Mouse (Mus musculus): ENCODE data around the gene Acot5.

DNA sequence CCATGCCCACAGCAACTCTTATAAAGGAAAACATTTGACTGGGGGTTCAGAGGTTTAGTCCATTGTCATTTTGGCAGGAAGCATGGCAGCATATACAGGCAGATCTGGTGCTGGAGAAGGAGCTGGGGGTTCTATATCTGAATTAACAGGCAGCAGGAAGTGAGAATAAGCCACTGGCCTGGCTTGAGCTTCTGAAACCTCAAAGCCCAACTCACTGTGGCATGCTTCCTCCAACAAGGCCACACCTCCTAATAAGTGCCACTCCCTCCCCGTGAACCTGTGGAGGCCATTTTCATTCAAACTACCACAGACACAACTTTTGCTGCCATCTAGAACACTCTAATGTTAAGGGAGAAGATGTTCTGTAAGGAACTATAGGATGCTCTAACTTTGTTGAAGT is 38.6 kb downstream of the Acot5 start:
- TF ChIP-seq CTCF (IDR thresholded peaks at IDR 0.05; ENCODE audit: low read depth, low read length) (no peak), POLR2A (IDR thresholded peaks at IDR 0.05; ENCODE audit: insufficient read depth, low read length) (no peak), EP300 (IDR thresholded peaks at IDR 0.05; ENCODE audit: insufficient read depth, low read depth, low read length) (no peak)

Data from ES-Bruce4 (cell line).